Mouse (Mus musculus) spleen, postnatal 14 days (tissue): ENCODE data around the gene Pdzrn3.

ENCODE experiments used
- DNase-seq, 2 experiments: peaks; one replicate each; pipeline ENCODE4 v3.0.0; 2021 to 2022; ENCODE audit warnings: low spot score in 2 of 2

Pdzrn3 gene

DNA sequence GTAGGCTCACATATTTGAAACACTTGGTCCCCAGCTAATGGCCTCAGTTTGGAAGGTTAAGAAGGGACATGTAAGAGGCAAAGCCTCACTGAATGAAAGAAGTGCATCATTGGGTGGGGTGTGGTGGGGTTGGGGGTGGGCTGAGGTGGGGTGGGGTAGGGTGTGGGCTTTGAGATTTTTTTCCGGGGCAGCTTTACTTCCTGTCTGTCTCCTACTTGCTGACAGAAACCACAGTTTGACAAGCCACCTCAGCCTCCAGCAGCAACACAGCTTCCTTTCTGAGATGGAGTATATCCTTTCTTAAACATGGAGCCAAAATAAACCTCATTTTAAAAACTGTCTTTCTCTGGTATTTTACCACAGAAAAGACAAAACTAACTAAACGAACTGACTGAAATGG is 87.5 kb downstream of the Pdzrn3 start:
- DNase-seq: no peak

DNA sequence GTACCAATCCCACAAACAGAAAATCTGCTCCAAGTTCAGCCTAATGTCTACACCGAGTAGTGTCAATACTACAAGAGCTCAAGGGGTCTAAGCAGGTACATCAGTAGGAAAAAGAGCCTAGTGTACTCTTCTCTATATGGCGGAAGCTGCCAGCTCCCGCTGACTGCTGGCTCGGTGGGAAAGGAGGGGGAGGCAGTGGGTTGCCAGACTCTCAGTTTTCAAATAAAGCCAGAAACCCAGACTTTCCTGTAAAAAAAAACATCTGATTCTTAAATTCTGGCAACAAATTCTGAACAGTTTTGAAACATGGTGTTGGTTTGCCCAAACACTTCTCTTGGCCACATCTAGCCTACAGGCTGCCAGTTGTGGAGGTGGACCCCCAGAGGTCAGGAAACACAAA is 88.3 kb downstream of the Pdzrn3 start:
- no peak for DNase-seq

- DNase-seq: no peak
Observed at GRCm38 (mm10) chr6:101287566-101288173, 90.0 kb downstream of the Pdzrn3 start.

GRCm38 (mm10) chr6:101287077-101287476 is 90.6 kb downstream of the Pdzrn3 start:
- DNase-seq: no peak

DNA sequence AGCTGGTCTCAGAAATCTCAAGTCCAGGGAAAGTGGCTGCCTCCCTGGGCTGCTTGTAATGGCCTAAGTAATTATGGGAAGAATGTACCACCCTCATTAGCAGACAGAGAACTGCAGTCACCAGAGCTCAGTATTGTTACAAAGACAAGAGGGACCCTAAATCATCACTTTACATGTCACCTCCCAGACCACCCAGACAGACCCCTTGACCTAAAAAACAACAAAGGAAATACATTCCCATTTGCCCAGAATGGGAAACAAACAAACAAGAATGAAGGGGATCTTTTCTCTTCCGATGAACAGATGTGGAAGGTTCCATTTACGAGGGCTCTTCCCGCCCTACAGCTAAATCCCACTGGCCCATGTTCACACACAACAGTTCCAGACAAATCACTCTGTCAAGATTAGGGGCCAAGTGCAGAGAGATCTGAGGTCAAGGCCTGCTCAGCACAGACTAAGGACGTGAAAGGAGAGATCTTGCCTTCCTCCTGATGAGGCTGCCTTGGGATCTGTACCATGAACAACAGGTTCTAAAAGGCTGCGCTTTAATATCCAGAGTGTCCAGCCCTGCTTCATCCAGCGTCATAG is 93.2 kb downstream of the Pdzrn3 start:
- no peak for DNase-seq

- DNase-seq: no peak
Observed at GRCm38 (mm10) chr6:101283891-101284290, 93.8 kb downstream of the Pdzrn3 start.

- DNase-seq: no peak
Observed at GRCm38 (mm10) chr6:101281644-101282043, 96.1 kb downstream of the Pdzrn3 start.

GRCm38 (mm10) chr6:101280811-101281218 is 96.9 kb downstream of the Pdzrn3 start:
- no peak for DNase-seq

DNA sequence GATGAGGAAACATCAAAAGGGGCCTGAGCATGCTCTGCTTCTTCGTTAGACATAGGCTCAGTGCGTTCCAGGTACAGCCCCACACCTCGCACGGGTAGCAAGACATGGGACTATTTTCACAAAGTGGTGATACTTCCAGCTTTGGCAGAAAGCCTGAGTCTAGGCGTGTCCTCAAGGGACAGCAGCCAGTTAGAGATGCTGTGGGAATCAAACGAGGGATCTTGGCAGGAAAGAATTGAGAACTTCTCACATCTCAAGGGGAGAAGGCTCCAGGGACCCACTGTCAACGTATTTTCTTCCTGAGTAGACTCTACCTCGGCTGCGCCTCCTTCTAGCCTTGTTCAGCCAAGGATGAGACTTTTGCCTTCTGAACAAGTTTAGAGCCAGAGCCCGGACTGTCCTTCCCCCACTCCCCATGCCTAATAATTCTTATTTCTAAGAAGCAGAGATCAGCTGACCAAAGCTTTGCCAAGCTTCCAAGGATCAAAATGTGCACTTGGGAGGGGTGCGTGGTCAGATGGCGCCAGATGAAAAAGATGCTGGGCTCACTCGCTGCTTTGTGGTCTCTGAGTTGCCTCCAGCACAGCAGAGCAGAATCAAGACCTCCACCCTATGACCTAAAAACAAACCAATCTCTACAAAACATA is 99.3 kb downstream of the Pdzrn3 start:
- no peak for DNase-seq

DNA sequence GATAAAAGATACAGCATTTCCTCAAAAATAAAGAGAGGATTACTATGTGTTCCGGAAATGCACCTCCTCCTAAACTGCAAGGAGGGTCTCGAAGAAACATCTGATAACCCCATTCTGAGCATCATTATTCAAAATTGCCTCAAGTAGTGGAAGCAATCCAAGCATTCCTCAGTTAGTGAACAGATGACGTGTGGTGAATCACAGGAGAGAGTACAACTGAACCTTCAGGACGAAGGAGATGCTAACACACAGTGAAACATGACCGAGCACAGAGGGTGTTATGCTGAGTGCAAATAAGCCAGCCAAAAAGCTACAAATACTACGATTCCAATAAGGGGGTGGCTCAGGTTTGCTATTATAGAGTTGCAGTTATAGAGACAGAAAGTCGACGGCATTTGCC is 101.4 kb downstream of the Pdzrn3 start:
- DNase-seq: no peak

DNA sequence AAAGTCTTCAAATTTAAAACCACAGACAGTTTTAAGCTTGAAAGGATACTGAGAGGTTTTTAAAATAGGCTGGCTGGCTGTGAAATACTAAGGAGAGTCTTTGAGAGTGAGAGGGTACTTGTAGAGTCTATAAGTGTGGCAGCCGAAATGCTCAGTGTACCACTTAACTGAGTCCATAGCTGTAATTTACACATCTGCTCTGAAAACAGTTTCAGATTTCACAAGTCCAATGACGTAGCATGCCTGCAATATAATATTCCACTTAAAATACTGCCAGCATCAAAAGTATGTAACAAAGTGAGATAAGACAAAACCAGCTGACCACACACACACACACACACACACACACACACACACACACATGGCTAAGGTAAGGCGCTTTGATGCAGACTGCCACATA is 101.9 kb downstream of the Pdzrn3 start:
- no peak for DNase-seq

DNA sequence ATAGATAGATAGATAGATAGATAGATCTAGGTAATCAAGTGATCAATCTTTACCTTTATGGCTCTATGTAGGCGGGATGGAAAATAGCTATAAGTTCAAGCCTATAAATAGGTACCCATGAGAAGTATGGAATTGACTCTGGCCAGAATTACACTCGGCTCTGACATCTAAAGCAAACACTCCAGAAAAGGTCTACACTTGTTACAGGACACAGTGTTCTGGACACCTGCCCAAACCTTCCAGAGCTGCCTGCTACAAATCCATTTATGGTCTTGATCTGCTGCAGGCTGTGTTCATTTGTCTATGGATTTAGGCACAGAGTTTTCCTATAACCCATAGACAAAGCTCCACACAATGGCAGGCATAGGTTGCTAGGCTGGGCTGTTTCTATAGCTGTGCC is 102.9 kb downstream of the Pdzrn3 start:
- no peak for DNase-seq

GRCm38 (mm10) chr6:101272256-101272655 is 105.4 kb downstream of the Pdzrn3 start:
- no peak for DNase-seq

- peak; percentile 12 to 20 for DNase-seq
Observed at GRCm38 (mm10) chr6:101271378-101272135, 106.1 kb downstream of the Pdzrn3 start.

DNA sequence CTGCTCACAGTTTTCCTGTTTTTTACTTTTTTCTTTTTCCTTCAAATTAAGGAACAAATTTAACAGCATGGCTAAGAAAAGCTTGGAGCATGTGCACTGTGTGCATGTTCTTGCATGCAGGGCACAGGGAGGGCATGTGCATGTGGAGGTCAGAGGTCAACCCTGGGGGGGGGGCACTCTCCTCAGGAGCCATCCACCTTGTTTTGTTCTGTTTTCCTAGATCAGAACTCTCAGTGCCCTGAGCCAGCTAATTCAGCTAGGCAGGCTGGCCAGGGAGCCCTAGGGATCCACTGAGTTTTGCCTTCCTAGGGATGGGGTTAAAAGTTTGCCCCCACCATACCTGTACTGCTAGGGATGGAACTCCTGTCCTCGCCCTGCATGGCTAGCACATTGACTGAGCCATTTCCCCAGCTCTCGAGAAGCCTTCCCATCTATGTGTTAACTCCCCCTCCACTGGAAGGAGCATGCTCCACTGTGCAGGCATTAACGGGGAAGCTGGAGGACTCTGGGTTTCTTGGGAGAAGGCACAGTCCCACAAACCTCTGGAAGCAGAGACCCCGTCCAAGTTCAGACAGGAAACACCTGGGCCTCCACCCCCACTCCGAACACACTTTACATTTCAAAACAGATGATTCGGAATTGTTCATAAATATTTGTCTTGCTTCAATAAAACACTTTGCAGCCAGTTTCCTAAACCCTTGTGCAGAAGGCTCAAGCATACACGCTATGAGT is 107.4 kb downstream of the Pdzrn3 start:
- no peak for DNase-seq

DNA sequence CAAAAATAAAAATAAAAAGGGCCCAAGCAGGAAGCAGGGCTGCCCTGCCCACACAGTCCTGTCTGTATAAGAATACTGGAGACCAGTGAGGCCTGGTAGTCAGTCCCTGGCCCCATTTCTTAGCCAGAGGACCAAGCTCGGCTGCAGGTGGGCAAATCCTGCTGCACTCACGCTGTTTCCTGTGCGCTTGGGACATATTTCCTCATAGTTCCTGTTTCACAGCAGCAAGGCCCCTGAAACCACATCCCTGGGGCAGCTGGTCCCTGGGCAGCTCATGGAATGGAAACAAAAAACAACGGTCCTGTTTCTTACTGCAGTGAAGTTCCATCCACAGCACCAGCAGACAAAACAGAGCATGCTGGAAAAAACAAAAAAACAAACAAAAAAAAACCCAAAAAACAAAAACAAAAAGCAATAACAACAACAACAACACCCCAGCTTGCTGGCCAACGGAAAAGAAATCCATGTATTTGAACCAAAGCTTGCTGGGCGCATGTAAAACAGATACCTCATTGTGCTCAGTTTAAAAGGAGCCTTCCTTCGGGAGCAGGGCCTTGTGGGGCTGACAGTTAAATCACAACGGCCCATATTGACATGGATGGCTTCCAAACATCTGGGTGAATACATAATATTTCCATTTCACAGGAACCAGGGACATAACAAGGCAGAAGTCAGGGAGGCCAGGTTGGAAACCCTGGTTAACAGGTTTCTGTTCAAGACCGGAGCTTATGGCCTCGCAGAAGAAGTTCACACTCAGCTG is 108.2 kb downstream of the Pdzrn3 start:
- DNase-seq: no peak

GRCm38 (mm10) chr6:101268266-101268665 is 109.4 kb downstream of the Pdzrn3 start:
- DNase-seq: no peak

DNA sequence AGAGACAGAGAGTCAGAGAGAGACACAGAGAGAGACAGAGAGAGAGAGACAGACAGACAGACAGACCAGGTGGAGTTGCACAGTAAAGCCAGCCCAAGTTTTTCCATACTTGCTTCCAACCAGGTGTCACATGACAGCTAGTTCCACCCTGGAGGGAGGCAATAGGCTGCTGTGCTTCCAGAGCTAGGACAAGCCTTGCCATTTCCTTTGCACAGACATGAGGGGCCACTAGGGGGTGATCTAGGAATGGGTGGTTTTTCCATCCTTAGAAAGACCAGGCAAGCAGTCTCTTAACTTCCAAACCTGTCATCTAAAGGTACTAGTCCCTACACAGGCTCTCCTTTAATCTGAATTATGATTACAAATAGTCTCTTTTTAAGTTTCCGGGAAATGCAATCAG is 110.9 kb downstream of the Pdzrn3 start:
- peak; percentile 32 to 54 for DNase-seq

DNA sequence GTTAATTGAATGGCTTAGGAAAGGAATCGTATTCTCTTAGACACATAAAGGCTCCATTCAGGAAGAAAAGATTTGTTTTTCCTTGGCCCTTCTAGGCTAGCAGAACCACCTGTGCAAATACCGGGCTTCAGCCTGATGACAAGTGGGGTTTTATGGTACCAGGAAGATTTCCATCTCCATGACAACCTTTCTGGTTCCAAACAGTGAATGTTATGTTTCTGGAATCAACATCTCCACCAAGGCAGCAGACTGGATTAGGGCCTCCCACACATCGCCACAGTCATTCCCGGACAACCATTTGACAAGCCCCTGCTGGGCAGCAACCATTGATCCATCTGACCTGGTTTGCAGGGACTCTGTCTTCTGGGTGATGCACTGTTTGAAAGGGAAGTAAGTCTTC is 114.2 kb downstream of the Pdzrn3 start:
- DNase-seq: no peak

DNA sequence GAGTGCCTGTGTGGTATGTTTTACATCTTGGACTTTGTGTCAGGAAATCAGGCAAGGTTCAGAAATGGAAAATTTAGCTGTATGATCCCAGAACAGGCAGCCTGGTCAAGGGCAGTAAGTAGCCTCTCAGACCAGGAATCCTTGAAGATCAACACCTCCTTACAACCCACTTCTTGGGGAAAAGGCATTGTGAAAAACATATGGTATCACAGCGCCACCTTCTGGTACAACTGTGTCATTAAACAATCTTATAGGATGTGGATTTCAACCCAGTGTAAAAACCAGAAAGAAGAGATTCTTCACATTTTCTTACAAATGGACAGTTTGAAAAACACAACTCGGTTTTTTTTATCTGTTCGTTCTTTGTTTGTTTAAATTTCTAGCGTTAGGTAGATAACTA is 116.2 kb downstream of the Pdzrn3 start:
- DNase-seq: no peak

GRCm38 (mm10) chr6:101259411-101259810 is 118.3 kb downstream of the Pdzrn3 start:
- no peak for DNase-seq
